Mouse (Mus musculus): ENCODE data around the gene Srrm1. TPM values are rescaled to one million over a fixed set of nuclear protein-coding genes. Genes with fewer than 3 reads are reported as not detected.
A peak's percentile ranks its signal among the peaks of the same experiment; 100 is the strongest.
"Not testable (repeated sequence)": the region's sequence is repeated elsewhere in the genome, so short reads cannot be mapped to it uniquely, and the experiment has no call there.

Gene Srrm1
- polyA plus RNA-seq, 1 experiment: 129 TPM

DNA sequence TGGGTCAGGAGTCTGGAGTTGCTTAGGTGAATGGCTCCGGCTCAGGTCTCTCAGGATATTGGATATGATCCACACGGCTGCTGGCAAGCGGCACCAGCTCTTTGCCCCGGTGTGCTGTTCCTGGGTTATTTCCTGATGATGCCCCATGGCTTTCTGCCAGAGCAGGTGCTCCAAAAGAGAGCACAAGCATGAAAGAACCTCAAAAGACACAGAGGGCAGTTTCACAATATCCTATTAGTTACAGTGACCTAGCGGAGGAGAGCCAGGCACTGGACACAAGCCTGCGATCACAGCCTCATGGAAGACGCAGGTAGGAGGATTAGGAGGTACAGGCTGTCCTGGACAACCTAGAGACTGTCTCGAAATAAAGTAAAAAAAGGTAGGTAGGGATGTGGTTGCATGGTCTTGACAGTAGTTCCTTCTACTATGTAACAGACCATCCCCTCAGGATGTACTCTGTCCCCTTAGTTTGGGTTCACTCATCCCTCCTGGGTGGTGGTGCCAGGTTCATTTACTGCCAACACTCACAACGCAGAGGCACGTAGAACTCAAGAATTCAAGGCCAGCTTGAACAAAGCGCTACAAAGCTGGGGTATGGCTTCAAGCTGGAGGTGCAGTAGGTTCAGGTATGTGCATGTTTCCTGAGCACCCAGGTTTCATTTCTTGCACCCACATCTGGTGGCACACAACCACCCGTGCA, 4.2 kb upstream of the Srrm1 start:
- H3K4me1 ChIP-seq (ENCODE audit: control insufficient read depth, insufficient read depth, low read length): peaks cover 15% of the 10 kb centered on the region
- TF ChIP-seq CTCF (IDR thresholded peaks at IDR 0.05; ENCODE audit: low read depth, low read length): no peak
- TF ChIP-seq POLR2A (IDR thresholded peaks at IDR 0.05; ENCODE audit: borderline replicate concordance, low read depth, low read length): no peak
- no peak overlapping the region for H3K27ac ChIP-seq (ENCODE audit: insufficient read depth, low read depth, low read length)
- no peak overlapping the region for H3K4me3 ChIP-seq (ENCODE audit: insufficient read depth, low read length)

- peaks cover 20% of the 10 kb centered on the region for H3K4me1 ChIP-seq (ENCODE audit: control insufficient read depth, insufficient read depth, low read length)
- H3K4me3 ChIP-seq (ENCODE audit: insufficient read depth, low read length): no peak overlapping the region
- TF ChIP-seq CTCF (IDR thresholded peaks at IDR 0.05; ENCODE audit: low read depth, low read length) (no peak), POLR2A (IDR thresholded peaks at IDR 0.05; ENCODE audit: borderline replicate concordance, low read depth, low read length) (no peak)
These were observed 2.9 kb upstream of the Srrm1 start for GRCm38 (mm10) chr4:135355886-135356550.

GRCm38 (mm10) chr4:135354751-135355150, 1.6 kb upstream of the Srrm1 start:
- Histone ChIP-seq H3K4me1 (ENCODE audit: control insufficient read depth, insufficient read depth, low read length) (peaks cover 22% of the 10 kb centered on the region), H3K27ac (ENCODE audit: insufficient read depth, low read depth, low read length) (peak overlapping the region; percentile 96)
- not testable (repeated sequence) for H3K4me3 ChIP-seq (ENCODE audit: insufficient read depth, low read length)

More at GRCm38 (mm10) chr4:135355886-135356550, 2.9 kb upstream of the Srrm1 start:
- H3K27ac ChIP-seq (ENCODE audit: insufficient read depth, low read depth, low read length): no peak overlapping the region

DNA sequence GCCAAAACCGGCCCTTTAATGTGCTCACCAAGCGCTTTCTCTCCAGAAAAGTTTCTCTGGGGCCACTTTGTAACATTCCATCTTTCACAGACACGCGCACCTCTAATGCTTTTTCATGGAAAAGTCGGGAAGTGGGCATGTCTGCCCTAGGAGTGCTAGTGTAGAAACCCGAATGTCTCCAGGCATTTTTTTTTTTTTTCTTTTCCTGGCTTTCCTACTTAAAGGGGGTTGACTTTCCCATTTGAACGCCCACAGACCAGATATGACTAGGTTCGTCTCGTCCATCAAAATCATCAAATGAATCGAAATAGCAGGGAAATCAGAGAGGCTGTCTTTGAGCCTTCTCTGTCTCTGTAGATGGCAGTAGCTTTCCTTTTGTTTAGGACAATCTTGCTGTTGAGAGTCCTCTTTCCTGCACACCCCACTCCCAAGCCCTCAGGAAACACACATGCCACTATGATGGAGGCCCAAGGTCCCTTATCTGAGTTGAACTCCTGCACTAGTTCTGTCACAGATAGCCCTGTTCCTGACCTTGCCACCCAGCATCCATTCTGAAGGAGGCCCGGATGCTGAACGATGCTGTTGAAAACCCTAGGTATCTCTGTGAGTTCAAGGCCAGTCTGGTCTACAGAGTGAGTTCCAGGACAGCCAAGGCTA, 801 bp upstream of the Srrm1 start:
- TF ChIP-seq CTCF (IDR thresholded peaks at IDR 0.05; ENCODE audit: low read depth, low read length): no peak
- no peak for TF ChIP-seq POLR2A (IDR thresholded peaks at IDR 0.05; ENCODE audit: borderline replicate concordance, low read depth, low read length)
- peaks cover 25% of the 10 kb centered on the region for H3K4me1 ChIP-seq (ENCODE audit: control insufficient read depth, insufficient read depth, low read length)
- peak overlapping the region; percentile 96 for H3K27ac ChIP-seq (ENCODE audit: insufficient read depth, low read depth, low read length)
- peak overlapping the region; percentile 68 for H3K4me3 ChIP-seq (ENCODE audit: insufficient read depth, low read length)

DNA sequence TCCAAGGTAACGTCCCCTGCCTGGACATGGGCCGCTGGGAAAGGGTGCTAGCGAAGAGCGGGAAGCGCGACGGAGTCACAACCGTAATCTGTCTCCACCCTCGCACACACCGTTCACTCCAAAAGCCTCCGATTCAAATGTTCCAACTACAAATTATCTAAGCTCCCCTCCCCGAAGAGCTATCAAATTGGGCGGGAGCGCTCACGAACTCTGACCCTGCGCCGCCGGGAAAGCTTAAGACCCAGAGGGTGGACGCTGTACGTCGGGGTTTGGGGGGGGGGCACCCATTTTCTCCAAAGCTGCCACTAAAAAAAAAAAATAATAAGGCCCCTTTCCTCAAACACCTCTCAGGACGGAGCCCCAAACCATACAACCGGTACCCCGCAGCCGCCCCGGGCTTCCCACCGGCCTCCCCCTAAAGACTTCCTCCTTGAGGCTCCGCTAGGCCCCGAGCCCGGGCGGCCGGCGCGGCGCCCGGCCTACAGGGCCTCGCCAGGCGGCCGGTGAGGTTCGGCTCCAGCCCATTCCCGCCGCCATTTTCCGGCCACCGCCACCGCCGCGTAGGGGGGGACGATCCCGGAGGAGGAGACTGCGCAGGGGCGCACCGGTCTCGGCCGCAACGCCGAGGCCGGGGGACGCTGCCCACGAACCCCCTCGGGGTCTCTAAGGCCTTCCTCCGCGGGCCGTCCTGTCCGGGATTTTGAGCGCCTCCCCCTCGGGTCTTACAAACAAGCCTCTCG, 625 bp downstream of the Srrm1 start:
- H3K4me3 ChIP-seq (ENCODE audit: insufficient read depth, low read length): peak overlapping the region; percentile 80
- H3K4me1 ChIP-seq (ENCODE audit: control insufficient read depth, insufficient read depth, low read length): peaks cover 25% of the 10 kb centered on the region
- H3K27ac ChIP-seq (ENCODE audit: insufficient read depth, low read depth, low read length): peak overlapping the region; percentile 72
- TF ChIP-seq POLR2A (IDR thresholded peaks at IDR 0.05; ENCODE audit: borderline replicate concordance, low read depth, low read length): no peak
- no peak for TF ChIP-seq CTCF (IDR thresholded peaks at IDR 0.05; ENCODE audit: low read depth, low read length)

- TF ChIP-seq POLR2A (IDR thresholded peaks at IDR 0.05; ENCODE audit: borderline replicate concordance, low read depth, low read length) (no peak), CTCF (IDR thresholded peaks at IDR 0.05; ENCODE audit: low read depth, low read length) (no peak)
These were observed 15.7 kb downstream of the Srrm1 start for GRCm38 (mm10) chr4:135337376-135337942.

GRCm38 (mm10) chr4:135336023-135336357, 17.1 kb downstream of the Srrm1 start:
- no peak overlapping the region for H3K27ac ChIP-seq (ENCODE audit: insufficient read depth, low read depth, low read length)
- H3K4me3 ChIP-seq (ENCODE audit: insufficient read depth, low read length): no peak overlapping the region
- no peaks in the 10 kb centered on the region for H3K4me1 ChIP-seq (ENCODE audit: control insufficient read depth, insufficient read depth, low read length)
- TF ChIP-seq POLR2A (IDR thresholded peaks at IDR 0.05; ENCODE audit: borderline replicate concordance, low read depth, low read length): no peak
- TF ChIP-seq CTCF (IDR thresholded peaks at IDR 0.05; ENCODE audit: low read depth, low read length): no peak

More at GRCm38 (mm10) chr4:135337376-135337942, 15.7 kb downstream of the Srrm1 start:
- no peak overlapping the region for H3K4me3 ChIP-seq (ENCODE audit: insufficient read depth, low read length)
- no peaks in the 10 kb centered on the region for H3K4me1 ChIP-seq (ENCODE audit: control insufficient read depth, insufficient read depth, low read length)
- H3K27ac ChIP-seq (ENCODE audit: insufficient read depth, low read depth, low read length): no peak overlapping the region

DNA sequence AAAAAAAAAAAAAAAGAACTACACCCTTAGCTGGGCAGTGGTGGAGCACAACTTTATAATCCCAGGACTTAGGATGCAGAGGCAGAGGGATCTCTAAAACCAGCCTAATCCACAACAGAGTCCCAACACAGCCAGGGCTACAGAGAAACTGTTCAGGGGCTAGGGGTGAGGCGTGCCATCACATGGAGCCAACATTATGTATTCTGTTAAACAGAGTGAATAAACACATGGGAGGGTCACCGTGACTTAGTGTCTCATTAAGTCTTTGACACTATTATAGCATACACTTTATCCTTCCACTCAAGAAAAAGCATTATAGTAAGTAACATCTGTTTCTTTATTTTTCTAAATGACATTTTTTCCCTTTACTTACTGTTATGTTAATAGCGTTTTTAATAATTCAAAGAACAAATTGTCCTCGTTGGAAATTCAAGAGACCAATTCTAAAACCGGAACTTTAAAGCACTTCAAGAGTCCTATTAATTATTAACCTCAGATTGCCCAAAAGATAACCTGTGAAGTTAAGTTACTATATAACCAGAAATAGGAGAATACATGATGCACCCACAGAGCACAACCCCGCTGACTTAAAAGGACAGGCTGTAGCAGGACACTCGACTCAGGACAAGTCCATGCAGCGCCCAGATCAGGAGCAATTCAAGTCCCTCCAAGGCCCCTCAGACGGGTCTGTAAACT, 17.6 kb downstream of the Srrm1 start:
- Histone ChIP-seq H3K4me1 (ENCODE audit: control insufficient read depth, insufficient read depth, low read length) (no peaks in the 10 kb centered on the region), H3K27ac (ENCODE audit: insufficient read depth, low read depth, low read length) (no peak overlapping the region), H3K4me3 (ENCODE audit: insufficient read depth, low read length) (no peak overlapping the region)
- TF ChIP-seq CTCF (IDR thresholded peaks at IDR 0.05; ENCODE audit: low read depth, low read length): no peak
- no peak for TF ChIP-seq POLR2A (IDR thresholded peaks at IDR 0.05; ENCODE audit: borderline replicate concordance, low read depth, low read length)

- Histone ChIP-seq H3K4me3 (ENCODE audit: insufficient read depth, low read length) (no peak overlapping the region), H3K4me1 (ENCODE audit: control insufficient read depth, insufficient read depth, low read length) (no peaks in the 10 kb centered on the region), H3K27ac (ENCODE audit: insufficient read depth, low read depth, low read length) (no peak overlapping the region)
- no peak for TF ChIP-seq CTCF (IDR thresholded peaks at IDR 0.05; ENCODE audit: low read depth, low read length)
- TF ChIP-seq POLR2A (IDR thresholded peaks at IDR 0.05; ENCODE audit: borderline replicate concordance, low read depth, low read length): no peak
These were observed 26.7 kb downstream of the Srrm1 start for GRCm38 (mm10) chr4:135326469-135326868.

All from bone marrow macrophage, adult 2 months (primary cell).